Mouse (Mus musculus): ENCODE measurements around the gene Dgke.

GRCm38 (mm10) chr11:88989530-88989929, 77.1 kb downstream of the Dgke start:
- TF ChIP-seq CTCF (IDR thresholded peaks at IDR 0.05): peak; percentile 73
- TF ChIP-seq EP300 (IDR thresholded peaks at IDR 0.05): no peak
